Mouse (Mus musculus) heart, adult 18-20 months (tissue): Measurements from ENCODE around the gene Tldc1. TPM values are rescaled to one million over a fixed set of nuclear protein-coding genes. Genes with fewer than 3 reads are reported as not detected.
A peak's percentile ranks its signal among the peaks of the same experiment; 100 is the strongest.

Experiments
- DNase-seq, 2 experiments: peaks; one replicate each; pipeline ENCODE4 v3.0.0; 2021 to 2022; ENCODE audit warnings: mixed read lengths in 1 of 2
- long read RNA-seq, 2 experiments: library from polyadenylated mRNA; stranded (forward); transcript quantifications; one replicate each; pipeline ENCODE4 v2.0.0; 2021
- total RNA-seq, 2 experiments: library from RNA; stranded (reverse); gene quantifications; 2 replicates each; pipeline ENCODE4 v1.2.3; 2021

The Tldc1 gene
- 10 to 100 TPM; 11.5 to 14.2 TPM for total RNA-seq
- long read RNA-seq, experiment 1, transcript Tldc1-201 (8 exons, 3,085 nt) = major isoform, 8 of 18 reads
- long read RNA-seq, experiment 1, partial matches to known transcripts = 5 of 18 reads
- long read RNA-seq, experiment 1, other reads (novel, unspliced or antisense) = 5 of 18 reads
- long read RNA-seq, experiment 2, partial matches to known transcripts = 1 of 4 reads
- long read RNA-seq, experiment 2, other reads (novel, unspliced or antisense) = 1 of 4 reads

DNA sequence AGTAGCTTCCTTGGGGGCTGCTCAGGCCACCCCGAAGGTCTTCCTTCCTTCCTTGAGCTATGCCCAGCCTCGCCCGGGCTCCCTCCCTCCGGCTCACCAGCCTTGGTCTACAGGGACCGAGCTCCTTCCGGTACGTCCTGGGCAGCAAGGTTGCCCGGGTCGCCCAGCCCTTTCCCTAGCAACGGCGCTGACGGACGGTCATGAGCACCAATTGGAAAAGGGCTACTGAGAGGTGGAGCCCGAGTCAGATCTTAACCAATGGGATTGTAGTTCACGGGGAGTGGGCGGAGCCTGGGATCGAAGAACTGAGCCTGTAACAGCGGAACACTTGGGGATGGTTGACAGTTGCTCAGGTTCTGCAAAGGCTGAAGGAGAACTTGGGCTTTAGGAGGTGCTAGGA is at the start of gene Tldc1:
Gene Tldc1, minus strand, starts transcription at position 154 of the 400 bp plus-strand sequence.
- DNase-seq = peak; percentile 100

DNA sequence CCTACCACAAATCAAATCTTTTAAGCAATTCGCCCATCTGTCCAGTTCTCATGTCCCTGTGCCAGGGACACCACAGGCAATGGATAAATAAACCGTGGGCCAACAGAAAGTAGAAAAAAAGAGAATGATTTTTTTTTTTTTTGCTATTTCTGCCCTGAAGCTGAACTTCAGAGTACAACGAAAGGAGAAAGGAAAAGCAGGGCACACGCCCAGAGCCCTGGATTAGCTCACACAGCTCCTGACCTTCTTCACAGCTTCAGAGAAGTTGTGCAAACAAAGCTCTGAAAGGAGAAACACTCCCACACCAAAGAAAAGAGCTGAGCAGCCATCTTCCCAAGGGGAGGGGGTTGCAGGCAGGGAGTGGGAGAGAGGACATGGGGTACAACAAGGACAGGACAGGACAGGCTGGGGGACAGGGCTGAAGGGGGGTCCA is 49.5 kb upstream of the Tldc1 start:
- DNase-seq = peak in 1 of 2 experiments; percentile 49

DNA sequence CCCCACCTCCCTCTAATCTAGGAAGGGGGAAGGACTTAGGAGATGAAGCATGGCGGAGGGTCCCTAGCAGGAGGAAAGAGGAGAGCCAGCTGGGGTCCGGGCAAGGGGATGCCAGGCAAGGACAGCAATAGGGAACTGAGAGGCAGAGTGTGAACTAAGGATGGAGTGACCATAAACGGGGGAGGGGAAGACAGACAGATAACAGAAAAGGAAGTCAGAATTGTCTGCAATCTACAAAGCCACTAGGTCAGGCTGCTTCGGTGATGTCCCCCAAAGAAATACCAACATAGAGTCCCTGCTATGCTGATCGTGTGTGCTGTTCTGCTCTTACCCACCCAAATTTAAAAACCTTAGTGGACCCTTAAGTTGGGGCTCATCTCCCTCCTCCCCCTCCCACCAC is 48.8 kb upstream of the Tldc1 start:
- no peak for DNase-seq

DNA sequence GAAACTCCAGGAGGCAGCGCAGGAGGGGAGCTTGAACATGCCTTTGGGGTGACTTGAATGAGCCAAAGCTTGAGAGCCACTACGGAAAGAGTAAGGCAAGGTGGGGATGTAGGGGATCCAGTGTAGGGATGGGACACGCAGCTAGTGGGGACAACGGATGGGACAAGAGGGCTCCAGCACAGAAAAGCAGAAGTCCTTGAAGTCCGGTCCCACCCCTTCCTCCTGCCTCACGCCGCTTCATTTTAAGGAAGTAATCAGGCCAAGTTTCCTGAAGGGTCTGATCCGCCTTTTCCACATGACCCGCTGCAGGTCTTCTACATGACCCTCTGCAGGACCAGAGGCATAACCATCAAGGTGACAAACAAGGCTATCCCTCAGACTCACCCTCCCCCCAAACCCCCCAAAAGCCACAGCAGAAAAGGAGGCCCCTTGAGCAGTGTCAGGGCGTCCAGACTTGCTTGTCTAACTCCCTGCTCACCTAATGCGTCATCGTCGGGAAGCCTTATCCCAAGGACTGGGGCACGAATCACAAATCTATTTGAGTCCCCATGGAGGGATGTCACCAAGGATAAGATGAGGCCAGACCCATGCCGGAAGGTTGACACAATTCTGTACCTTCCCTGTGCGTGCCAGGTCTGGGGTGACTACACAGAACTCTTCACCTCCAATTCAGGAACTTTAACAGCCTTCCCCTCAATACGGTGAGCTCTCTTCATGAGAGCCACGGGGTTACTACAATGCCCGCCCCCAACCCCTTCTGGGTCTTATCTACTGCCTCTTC is 47.9 kb upstream of the Tldc1 start:
- DNase-seq = peak; percentile 37 to 65

GRCm38 (mm10) chr8:119824809-119825273 is 46.6 kb upstream of the Tldc1 start:
- peak; percentile 47 to 75 for DNase-seq

DNA sequence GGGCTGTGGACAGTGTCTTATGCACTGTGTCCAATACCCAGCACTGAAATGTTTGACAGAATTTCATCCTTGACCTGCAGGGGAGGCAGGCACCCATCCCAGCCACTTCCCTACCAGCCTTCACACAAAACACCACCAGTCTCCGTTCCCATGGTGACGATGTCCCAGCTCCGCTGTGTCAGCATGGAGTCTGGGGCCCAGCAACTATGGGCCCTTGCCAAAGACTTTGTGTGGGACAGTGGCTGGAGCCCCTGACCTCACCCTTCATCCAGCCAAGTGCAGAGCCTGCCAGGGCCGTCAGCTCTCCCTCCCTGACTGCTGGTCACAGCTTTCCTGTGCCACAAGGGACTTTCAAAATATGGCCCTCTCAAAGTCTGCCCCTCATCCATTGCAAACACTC is 45.9 kb upstream of the Tldc1 start:
- DNase-seq = peak; percentile 36 to 73

DNA sequence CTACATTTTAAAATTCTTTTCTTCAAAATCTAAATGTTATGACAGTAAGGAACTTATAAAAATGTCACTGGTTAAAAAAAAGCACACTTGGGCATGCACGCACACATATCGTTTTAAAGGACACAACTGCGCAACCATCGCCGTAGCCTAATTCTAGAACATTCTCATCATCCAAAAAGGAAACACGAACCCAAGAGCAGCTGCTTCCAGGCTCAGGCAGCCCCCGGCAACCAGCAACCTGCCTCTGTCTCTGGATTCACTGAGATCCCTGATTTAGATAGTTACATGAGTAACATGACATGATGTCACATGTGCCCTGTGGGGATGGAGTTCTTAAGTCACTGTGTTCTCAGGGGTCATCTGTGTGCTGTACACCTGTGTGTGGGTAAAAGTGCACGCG is 45.1 kb upstream of the Tldc1 start:
- no peak for DNase-seq

GRCm38 (mm10) chr8:119821691-119822090 is 43.5 kb upstream of the Tldc1 start:
- DNase-seq = no peak

GRCm38 (mm10) chr8:119819976-119820375 is 41.8 kb upstream of the Tldc1 start:
- DNase-seq = no peak

GRCm38 (mm10) chr8:119819316-119819715 is 41.1 kb upstream of the Tldc1 start:
- no peak for DNase-seq

DNA sequence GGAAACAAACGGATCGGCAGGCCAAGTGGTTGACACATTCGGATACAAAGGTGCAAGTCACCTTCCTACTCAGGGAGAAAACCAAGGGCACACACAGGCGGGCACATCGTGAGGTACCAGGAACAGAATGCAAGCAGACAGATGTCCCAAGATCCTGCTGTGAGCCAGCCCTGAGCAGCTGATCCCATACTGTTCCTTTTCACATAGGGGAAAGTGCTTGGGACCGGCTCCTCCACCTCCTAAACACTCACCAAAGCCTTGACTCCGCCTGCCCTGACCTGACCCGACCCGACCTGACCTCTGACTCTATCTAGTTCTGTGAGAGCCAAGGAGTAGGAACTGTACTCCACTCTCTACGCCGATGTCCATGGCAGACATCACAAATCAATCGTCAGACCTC is 39.2 kb upstream of the Tldc1 start:
- DNase-seq = no peak

DNA sequence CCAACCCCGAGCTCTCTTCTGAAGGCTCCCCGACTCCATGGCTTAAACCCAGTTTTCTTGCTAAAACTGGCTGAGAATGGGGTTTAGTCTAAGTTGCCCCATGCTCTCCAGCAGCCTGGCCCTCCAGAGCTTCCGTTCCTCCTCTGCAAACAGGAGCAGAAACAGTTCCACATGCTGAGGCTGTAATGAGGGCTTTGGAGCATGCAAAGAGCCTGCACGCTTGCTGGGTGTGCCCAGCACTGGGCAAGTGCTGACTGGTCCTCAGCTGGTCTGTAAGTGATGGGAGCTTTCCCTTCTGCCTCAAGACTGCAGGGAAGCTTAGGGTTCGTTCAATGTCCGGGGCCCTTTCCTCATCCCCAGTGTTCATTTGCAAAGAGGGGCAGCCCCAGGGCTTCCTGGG is 38.0 kb upstream of the Tldc1 start:
- peak in 1 of 2 experiments; percentile 57 for DNase-seq

- DNase-seq = peak in 1 of 2 experiments; percentile 59
These were observed 34.6 kb upstream of the Tldc1 start for GRCm38 (mm10) chr8:119812650-119813431.

DNA sequence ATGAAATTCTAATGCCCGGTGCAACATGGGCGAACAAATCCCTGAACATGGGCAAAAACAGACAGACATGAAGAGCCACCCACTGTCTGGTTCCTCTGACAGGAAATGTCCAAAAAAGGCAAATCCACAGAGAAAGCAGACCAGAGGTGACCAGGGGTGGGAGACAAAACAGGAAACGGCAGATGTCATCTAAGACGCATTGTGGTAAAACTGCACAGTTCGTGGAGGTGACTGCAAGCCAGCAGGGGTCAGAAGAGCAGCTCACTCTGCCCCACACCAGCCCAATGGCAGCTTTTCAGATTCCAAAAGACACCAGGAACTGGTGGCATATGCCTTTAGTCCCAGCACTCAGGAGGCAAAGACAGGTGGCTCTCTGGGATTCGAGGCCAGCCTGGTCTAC is 33.7 kb upstream of the Tldc1 start:
- peak in 1 of 2 experiments; percentile 41 for DNase-seq

- no peak for DNase-seq
These were observed 32.8 kb upstream of the Tldc1 start for GRCm38 (mm10) chr8:119810953-119811499.

- DNase-seq = no peak
These were observed 32.1 kb upstream of the Tldc1 start for GRCm38 (mm10) chr8:119810127-119810868.

GRCm38 (mm10) chr8:119809620-119810019 is 31.4 kb upstream of the Tldc1 start:
- no peak for DNase-seq

DNA sequence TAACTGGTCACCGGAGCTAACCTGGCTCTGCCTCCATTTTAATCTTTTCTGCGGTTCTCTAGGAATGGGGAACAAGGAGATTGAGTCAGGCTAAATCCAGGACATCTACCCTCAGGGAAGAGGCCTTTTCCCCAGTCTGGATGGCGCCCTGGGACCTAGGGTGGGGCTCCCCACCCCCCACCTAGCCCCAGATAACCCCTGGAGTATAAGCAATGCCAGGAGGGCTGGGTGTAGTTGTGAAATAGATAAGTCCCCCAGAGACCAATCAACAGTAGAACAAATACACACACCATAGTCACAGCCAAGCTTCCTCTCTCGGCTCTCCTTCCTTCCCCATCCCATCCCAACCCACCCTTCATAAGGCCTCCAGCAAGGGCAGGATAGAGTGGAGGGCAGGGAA is 29.5 kb upstream of the Tldc1 start:
- no peak for DNase-seq

- DNase-seq = no peak
These were observed 28.4 kb upstream of the Tldc1 start for GRCm38 (mm10) chr8:119806422-119807263.

- no peak for DNase-seq
These were observed 27.1 kb upstream of the Tldc1 start for GRCm38 (mm10) chr8:119805275-119805674.

- no peak for DNase-seq
These were observed 24.4 kb upstream of the Tldc1 start for GRCm38 (mm10) chr8:119802592-119802991.
